Mouse (Mus musculus) B cell, adult 2 months (primary cell): ENCODE results near the gene Lzts2.
"Not testable (repeated sequence)": the region's sequence is repeated elsewhere in the genome, so short reads cannot be mapped to it uniquely, and the experiment has no call there.

ENCODE experiments used
- DNase-seq, 2 experiments: peaks; one replicate each; pipeline ENCODE4 v3.0.0; 2022

Gene Lzts2

GRCm38 (mm10) chr19:45026958-45027670 lies 12.9 kb downstream of the Lzts2 start:
- DNase-seq, result no peak

- no peak for DNase-seq
Observed at GRCm38 (mm10) chr19:45027848-45028247, 13.6 kb downstream of the Lzts2 start.

- no peak for DNase-seq
Observed at GRCm38 (mm10) chr19:45028746-45029145, 14.5 kb downstream of the Lzts2 start.

GRCm38 (mm10) chr19:45029571-45029970 lies 15.4 kb downstream of the Lzts2 start:
- no peak for DNase-seq

GRCm38 (mm10) chr19:45030111-45030510 lies 15.9 kb downstream of the Lzts2 start:
- DNase-seq, result peak; percentile 82 to 84

GRCm38 (mm10) chr19:45030746-45031693 lies 16.8 kb downstream of the Lzts2 start:
- DNase-seq, result peak; percentile 80 to 81

- peak; percentile 72 to 75 for DNase-seq
Observed at GRCm38 (mm10) chr19:45031780-45032179, 17.6 kb downstream of the Lzts2 start.

GRCm38 (mm10) chr19:45032570-45033332 lies 18.5 kb downstream of the Lzts2 start:
- DNase-seq, result no peak

GRCm38 (mm10) chr19:45036867-45037266 lies 22.7 kb downstream of the Lzts2 start:
- DNase-seq, result peak; percentile 67

GRCm38 (mm10) chr19:45038198-45038597 lies 24.0 kb downstream of the Lzts2 start:
- DNase-seq, result not testable (repeated sequence)

GRCm38 (mm10) chr19:45040214-45040613 lies 26.0 kb downstream of the Lzts2 start:
- no peak for DNase-seq

GRCm38 (mm10) chr19:45044389-45044927 lies 30.2 kb downstream of the Lzts2 start:
- DNase-seq, result no peak

GRCm38 (mm10) chr19:45045236-45045635 lies 31.0 kb downstream of the Lzts2 start:
- no peak for DNase-seq

GRCm38 (mm10) chr19:45045651-45046050 lies 31.4 kb downstream of the Lzts2 start, which contains the start of gene Pdzd7:
Gene Pdzd7 (minus strand): TSS chr19:45045717.
- DNase-seq, result no peak

GRCm38 (mm10) chr19:45046523-45047321 lies 32.5 kb downstream of the Lzts2 start:
- peak; percentile 68 to 69 for DNase-seq

GRCm38 (mm10) chr19:45047417-45047934 lies 33.3 kb downstream of the Lzts2 start, which contains the start of gene Sfxn3:
Gene Sfxn3 (plus strand): TSS chr19:45047503.
- peak; percentile 86 for DNase-seq

GRCm38 (mm10) chr19:45047935-45048643 lies 33.9 kb downstream of the Lzts2 start:
- DNase-seq, result peak; percentile 68 to 72

GRCm38 (mm10) chr19:45048644-45049365 lies 34.6 kb downstream of the Lzts2 start:
- DNase-seq, result no peak

GRCm38 (mm10) chr19:45049523-45049922 lies 35.3 kb downstream of the Lzts2 start:
- DNase-seq, result no peak

- no peak for DNase-seq
Observed at GRCm38 (mm10) chr19:45053451-45053850, 39.2 kb downstream of the Lzts2 start.
